Mouse (Mus musculus) stomach, postnatal 0 days (tissue): Measurements from ENCODE around the gene Nccrp1.

Experiments used
- CTCF ChIP-seq: IDR thresholded peaks from 2 replicates; pipeline ENCODE4 v1.5.1; 2016; ENCODE audit warnings: antibody characterized with exemption, low read depth, mild to moderate bottlenecking, moderate library complexity
- EP300 ChIP-seq: optimal IDR thresholded peaks from 2 replicates; pipeline ENCODE3; 2016; ENCODE audit warnings: antibody characterized with exemption

- TF ChIP-seq CTCF = no peak
- no peak for TF ChIP-seq EP300
Observed at GRCm38 (mm10) chr7:28557069-28557468, 10.0 kb upstream of the Nccrp1 start.
